Mouse (Mus musculus) mouse trophoblast stem cell (cell line): ENCODE results near the gene Vps52.

Experiments
- in situ Hi-C, 2 experiments: fragments of 300-500 bp; cut with MseI, MboI; formaldehyde crosslinking; loops; 2 replicates in 1 of 2; 3 replicates in 1 of 2; pipeline ENCODE4 v1.15.1; 2025

The Vps52 gene

GRCm38 (mm10) chr17:33920282-33921097, 35.1 kb upstream of the Vps52 start:
- in situ Hi-C loops = no loop called here

GRCm38 (mm10) chr17:33921361-33921760, 34.3 kb upstream of the Vps52 start:
- in situ Hi-C loops = no loop called here

DNA sequence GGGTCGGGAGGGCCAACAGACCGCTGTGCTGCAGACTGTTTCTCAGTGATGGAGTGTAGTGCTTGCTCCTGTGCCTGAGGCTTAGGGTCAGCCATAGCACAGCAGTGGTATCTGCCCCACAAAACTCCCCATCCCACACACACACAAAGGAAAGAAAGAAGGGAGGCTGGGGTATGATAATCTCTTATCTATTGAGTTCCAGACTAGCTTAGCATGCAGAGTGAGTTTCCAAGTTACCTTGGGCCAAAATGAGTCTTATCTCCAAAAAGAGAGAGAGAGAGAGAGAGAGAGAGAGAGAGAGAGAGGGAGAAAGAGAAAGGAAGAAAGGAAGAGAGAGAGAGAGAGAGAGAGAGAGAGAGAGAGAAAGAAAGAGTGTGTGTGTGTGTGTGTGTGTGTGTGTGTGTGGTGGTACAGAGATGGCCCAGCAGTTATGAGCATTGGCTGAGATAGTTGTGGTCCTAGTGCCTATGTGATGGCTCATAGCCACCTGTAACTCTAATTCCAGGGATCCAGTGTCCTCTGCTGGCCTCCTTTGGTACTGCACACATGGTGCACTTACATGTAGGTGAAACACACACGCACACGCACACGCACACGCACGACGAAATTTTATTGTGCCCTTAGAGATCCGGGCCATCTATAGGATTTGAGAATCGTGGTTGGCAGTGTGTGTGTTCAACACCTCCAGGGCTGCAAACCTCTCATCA, 30.9 kb upstream of the Vps52 start:
- in situ Hi-C loops = no loop called here

DNA sequence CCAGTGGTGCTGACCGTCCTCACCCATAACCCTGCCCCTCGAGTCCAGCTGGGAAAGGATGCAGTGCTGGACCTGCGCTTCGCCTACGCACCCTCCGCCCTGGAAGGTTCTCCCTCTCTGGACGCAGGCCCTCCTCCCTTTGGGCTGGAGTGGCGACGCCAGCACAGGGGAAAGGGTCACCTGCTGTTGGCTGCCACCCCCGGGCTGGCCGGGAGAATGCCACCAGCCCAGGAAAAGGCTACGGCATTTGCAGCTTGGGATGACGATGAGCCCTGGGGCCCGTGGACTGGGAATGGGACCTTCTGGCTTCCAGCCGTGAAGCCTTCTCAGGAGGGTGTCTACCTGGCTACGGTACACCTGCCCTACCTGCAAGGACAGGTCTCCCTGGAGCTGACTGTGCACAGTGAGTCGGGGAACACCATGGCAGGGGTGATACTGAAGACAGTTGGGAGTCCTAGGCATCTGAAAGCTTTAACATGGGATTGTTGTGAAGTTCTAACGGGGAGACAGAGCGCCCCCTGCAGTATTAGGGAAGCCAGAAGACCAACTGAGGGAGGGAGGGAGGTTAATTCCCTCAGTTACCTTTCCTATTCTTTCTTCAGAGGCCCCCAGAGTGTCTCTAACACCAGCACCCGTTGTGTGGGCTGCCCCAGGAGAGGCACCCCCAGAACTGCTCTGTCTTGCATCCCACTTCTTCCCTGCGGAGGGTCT, 30.1 kb upstream of the Vps52 start:
- in situ Hi-C loops = no loop called here

GRCm38 (mm10) chr17:33926207-33926932, 29.2 kb upstream of the Vps52 start:
- in situ Hi-C loops = no loop called here

DNA sequence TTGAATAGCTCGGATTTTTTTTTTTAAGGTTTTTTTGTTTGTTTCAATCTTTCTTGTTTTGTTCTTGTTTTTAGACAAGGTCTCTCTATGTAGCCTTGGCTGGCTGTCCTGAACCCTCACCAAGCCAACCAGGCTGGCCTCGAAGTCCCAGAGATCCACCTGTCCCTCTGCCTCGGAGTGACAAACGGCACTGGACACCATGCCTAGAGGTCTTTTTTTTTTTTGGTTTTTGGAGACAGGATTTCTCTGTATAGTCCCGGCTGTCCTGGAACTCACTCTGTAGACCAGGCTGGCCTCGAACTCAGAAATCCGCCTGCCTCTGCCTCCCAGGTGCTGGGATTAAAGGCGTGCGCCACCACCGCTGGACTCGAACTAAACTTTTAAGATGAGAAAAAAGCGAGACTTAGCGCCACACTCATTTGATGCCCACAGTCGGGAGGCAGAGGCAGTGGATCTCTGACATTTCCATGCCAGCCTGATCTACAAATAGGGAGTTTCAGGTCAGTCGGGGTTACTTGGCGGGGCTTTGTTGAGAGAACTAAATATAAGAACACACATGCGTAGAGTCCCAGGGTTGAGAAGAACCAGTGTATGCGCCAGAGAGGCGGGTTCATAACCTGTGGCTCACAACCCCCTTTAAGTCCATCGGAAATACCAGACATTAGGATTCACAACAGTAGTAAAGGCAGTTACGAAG, 27.2 kb upstream of the Vps52 start:
- in situ Hi-C loops = no loop called here

DNA sequence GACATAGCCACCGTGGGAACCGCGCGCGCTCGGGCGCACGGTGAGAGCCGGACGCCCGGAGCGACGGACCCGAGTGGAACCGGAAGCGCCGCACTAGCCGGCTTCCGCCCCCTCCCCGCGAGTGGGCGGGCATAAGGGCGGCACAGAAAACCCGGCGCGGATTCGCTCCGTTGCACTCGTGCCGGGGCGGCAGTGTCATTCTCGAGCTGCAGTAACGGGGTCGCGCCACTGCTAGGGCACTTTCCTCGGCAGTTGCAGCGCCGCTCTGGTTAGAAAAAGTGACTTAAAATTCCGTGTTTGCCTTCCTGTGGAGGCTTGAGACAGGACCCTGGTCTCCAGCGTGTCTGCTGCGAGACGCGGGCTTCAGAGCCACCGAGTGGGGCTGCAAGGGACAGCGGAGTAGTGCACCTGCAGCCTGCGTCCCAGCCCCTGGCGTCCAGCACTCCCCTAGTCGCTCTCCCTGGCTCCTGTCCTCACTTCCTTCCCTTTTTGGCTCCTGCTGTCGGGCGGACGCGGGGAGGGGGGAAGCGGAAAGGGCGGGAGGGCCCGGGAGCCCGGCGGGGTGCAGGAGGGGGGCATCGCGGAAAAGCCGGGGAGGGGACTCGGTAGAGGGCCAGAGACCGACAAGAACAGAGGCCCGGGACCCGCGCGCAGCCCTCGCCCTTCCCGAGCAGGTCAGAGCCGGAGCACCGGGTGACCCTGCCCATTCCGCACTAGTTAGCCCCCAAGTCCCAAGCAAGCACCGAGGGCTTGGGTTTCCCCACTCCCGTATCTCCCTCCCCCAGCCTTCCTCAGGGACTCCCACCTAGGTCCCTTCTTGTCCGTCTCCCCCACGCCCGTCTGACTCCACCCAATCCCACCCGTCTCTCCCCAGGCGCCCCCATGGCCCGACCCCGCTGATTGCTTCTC, 26.0 kb upstream of the Vps52 start, which contains the start of gene Rgl2:
Gene Rgl2 (plus strand): TSS at position 173 of the 909 bp plus-strand sequence.
- in situ Hi-C loops = no loop called here

- in situ Hi-C loops = no loop called here
These were observed 25.1 kb upstream of the Vps52 start for GRCm38 (mm10) chr17:33930280-33931158.

- in situ Hi-C loops = no loop called here
These were observed 24.3 kb upstream of the Vps52 start for GRCm38 (mm10) chr17:33931159-33931866.

- in situ Hi-C loops = no loop called here
These were observed 23.7 kb upstream of the Vps52 start for GRCm38 (mm10) chr17:33931947-33932346.

GRCm38 (mm10) chr17:33932448-33932847, 23.2 kb upstream of the Vps52 start:
- in situ Hi-C loops = no loop called here

DNA sequence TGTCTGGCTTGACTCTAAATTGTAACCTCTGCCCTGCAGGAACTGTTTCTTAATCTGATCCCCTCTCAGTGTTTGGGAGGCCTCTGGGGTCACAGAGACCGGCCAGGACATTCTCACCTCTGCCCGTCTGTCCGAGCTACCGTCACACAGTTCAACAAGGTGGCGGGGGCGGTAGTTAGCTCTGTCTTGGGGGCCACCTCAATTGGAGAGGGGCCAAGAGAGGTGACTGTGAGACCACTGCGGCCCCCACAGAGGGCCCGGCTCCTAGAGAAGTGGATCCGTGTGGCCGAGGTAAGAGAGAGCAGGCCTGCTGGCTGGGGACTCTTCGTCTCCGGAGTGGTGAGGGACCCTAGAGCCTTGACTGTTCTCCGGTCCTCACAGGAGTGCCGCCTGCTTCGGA, 22.6 kb upstream of the Vps52 start:
- in situ Hi-C loops = no loop called here

- in situ Hi-C loops = no loop called here
These were observed 20.1 kb upstream of the Vps52 start for GRCm38 (mm10) chr17:33935422-33936055.

GRCm38 (mm10) chr17:33936993-33937392, 18.6 kb upstream of the Vps52 start:
- in situ Hi-C loops = no loop called here

GRCm38 (mm10) chr17:33938783-33939182, 16.8 kb upstream of the Vps52 start:
- in situ Hi-C loops = no loop called here

GRCm38 (mm10) chr17:33940206-33940805, 15.3 kb upstream of the Vps52 start, which contains the start of the genes Pfdn6 and Wdr46:
Gene Pfdn6 (minus strand): TSS chr17:33940343.
Gene Wdr46 (plus strand): TSS chr17:33940660.
- in situ Hi-C loops = no loop called here

GRCm38 (mm10) chr17:33940981-33941380, 14.6 kb upstream of the Vps52 start:
- in situ Hi-C loops = no loop called here
